Mouse (Mus musculus): ENCODE measurements around the gene Keg1.
"Not testable (repeated sequence)": the region's sequence is repeated elsewhere in the genome, so short reads cannot be mapped to it uniquely, and the experiment has no call there.

Gene Keg1

DNA sequence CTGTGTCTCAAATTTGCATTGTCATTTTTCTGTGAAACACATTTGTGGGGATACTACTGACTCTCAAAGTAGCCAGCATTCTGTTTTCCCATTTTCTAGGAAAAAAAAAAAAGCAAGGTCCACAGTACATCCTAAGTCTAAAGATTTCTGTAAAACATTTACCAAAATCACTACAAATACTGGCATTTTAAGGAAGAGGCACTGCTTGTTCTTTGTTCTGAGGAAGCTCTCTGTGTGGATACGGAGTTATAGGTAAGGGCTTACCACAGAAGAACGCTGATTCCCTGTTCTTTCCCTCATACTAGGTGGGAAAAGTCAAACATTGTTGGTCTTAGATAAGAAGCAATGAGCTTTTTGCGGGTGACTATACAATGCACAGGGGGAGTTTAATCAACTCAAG, at the start of gene Keg1:
Keg1 (plus strand) TSS at position 197 of the 400 bp plus-strand sequence.
- DNase-seq: no peak

DNA sequence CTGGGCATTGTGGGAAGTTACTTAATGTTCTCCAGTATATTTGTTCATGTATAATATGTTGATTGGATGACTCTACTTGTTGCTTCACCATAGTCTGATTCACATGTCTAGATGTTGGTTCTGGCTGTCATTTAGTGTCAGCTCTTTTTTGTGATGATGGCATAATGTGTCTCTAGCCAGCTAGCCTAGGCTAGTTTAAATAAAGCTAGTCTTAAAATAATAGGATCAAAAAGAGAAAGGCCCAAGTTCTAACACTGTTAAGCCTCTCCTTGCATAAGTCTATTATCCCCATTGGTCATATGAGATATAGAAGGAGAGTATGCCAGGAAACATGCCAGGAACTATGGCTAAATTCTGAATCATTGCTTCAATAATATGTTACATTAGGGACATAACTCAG, 46.1 kb upstream of the Keg1 start:
- DNase-seq: no peak

DNA sequence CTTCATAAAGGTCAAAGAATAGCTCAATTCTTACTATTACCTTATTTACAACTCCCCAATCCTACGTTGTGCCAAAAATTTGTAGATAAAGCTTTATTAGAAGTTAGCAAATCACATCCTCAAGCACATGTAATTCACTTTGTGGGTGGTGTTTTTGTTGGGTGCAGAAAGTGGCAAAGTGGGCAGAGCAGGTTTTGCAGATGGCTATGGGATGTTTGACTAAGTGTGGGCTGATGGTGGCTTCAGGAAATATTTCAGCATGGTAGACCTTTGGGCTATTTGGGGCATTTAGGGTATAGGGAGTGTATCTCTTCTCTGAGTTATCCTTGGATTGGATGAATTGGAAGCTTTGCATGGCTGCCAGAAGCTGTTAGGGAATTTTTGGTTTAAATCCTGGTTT, 29.4 kb upstream of the Keg1 start:
- no peak for DNase-seq

DNA sequence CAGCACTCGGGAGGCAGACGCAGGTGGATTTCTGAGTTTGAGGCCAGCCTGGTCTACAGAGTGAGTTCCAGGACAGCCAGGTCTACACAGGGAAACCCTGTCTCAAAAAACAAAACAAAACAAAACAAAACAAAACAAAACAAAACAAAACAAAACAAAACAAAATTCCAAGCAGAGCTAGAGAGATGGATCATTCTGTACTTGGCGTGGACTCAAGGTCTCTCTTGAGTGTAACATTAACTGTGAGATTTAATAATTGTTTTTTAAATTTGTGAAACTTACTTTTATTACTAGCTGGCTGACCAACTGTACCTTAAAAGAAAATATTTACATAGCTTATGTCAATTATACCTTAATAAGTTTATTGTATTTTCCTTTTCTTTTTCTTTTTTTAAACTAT, 27.0 kb upstream of the Keg1 start:
- not testable (repeated sequence) for DNase-seq

DNA sequence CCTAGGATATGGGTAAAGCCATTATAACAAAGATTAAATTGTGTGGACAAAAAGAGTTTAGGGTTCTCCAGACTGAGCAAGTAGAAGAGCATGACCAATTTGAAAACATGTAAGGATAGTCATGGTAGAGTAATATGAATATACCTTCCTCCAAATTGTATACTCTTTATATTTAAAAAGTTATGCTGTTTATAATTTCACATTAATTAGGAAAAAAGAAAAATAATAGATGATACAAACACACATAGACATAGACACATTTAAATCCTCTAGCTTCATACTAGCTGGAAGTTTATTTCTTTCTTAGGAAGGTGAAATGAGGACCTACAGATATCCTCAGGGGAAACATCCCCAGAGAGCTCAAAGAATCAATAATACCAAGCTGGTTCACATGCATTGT, 25.4 kb upstream of the Keg1 start, which contains the start of gene Olfr1442:
Olfr1442 (plus strand) TSS at position 301 of the 400 bp plus-strand sequence.
- DNase-seq: no peak

DNA sequence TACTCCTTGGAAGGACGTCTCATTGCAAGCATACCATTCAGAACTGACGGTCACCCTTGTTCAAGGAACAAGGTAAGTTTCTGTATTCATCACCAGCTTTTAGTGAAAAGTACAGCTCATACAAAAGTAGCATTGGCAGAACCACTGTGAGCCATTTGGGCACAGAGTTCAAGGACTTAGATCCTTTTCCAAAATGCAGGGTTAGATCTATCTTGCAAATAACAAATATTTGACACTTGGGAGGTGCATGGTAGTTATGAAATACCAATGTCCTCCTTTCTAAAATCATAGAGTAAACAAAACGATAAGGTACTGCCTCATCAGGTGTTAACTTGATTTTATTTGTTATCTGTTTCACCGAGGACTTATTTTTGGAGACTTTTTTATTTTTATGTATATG, 24.5 kb upstream of the Keg1 start:
- no peak for DNase-seq

DNA sequence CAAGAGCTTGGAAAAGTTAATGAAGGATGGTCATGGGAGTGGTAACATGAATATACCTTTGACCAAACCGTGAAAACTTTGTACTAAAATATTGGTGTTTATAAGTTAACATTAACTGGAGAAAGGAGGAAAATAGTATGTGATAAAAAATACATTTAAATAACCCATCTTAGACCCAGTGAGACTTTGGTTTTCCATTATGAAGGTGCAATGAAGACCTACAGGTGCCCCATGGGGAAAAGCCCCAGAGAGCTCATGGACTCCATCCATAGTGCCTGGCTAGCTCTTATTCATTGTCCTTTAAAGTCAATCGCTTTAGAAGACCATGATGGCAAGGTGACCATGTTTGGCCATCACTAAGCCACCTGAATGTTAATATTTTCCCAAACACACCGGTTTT, 17.8 kb upstream of the Keg1 start, which contains the start of gene Olfr1443:
Olfr1443 (plus strand) TSS at position 301 of the 400 bp plus-strand sequence.
- DNase-seq: no peak

DNA sequence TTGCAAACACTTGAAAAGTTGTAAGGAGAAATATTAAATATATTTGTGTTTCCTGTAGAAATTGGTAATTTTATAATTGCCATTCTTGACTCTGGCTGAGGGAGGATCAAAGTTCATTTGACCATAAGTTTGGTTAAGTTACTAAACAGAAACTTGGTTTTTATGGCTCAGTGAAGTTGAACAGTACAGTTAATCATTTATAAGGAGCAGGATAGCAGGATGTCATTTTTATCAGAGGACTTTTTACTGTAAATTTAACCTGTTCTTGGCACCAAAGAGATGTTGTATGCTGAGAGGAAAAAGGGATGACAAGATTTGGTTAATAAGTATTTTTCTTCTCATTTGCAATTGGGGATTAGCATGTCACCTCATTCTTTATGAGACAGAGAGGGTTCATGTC, 10.9 kb upstream of the Keg1 start:
- DNase-seq: no peak

DNA sequence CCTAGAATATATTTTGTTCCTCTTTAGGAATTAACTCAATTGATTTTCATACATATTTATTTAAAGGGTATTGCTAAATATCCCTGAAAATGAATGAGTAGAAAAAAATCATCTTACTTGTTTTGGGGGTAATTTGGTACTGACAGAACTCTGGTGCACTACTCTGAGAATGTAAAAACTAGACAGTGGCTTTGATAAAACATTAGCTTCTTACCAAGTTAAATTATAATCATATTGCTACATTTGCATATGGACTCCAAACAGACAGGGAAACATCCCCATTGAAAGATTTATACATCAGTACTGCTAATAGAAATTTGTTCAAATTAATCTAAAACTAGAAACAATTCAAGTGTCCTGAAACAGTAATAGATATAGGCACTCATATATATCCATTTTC, 10.4 kb upstream of the Keg1 start:
- DNase-seq: no peak

DNA sequence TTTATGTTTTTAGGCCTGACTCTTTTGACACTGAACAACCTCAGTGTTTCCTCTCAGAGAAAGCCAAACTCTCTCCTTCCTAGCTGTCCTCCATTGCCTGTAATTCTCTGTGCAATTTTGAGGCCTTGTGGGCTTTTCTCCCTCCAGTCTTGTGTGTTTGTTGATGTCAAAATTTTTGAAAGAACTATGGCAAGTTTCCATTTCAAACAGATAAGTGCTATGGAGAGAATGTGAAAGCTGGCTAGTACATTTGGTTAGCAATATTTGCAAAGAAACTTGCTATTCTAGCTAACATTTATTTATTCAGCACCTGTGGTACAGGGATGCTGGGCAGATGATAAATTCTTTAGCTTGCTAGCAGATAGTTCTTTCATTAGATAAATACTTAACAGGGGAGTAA, 635 bp downstream of the Keg1 start:
- DNase-seq: no peak

DNA sequence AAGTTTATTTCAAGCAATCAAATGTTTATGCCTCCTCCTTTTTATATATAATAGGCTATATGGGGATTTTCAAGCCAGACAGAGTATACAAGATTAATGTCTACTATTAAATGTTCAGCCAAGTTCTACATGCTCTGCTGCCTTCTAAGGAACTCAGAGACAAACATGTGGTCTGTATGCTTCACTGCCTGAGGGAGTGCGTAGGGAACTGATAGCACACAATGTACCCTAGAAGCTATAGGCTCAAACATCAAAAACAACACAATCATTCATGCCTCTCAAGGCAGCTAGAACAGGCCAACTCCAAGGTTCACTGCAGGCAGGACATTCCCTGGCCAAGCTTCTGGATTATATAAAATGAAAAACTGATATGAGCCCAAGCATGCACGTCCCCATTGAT, 12.9 kb downstream of the Keg1 start:
- no peak for DNase-seq

DNA sequence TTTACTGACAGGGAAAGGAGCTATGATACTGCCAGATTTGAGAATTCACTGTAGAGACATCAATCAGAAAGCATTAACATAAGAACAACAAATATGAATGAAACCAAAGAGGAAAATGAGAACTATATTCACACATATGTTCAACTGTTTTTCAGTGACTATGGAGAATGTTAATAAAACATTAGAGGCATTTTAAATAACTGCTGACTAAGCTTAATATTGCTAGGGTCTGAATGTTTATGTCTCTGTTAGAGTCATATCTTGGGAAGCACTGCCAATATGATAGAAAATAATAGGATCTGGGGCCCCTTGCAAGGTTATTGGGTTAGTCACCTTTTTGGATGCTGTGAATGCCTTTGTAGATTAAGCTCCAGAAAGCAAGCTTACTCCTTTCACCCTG, 13.4 kb downstream of the Keg1 start:
- DNase-seq: no peak

DNA sequence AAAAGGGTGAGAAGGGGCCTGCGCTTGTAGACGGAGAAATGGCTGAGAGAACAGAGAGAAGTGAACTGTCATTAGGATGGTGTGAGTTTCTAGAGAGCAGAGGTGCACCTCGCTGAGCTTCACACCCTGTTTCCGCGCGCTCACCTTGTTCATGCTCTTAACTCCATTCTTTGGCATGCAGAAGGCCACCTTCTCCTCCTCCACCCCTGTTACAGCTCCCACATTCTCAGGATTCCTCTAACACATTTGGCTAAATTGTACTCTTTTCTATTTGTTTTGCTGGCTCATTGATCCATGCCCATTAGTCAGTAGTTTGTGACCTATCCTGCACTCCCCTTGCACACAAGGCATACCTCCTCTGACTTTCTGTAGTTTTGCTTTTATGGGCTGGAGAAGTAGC, 23.6 kb downstream of the Keg1 start:
- no peak for DNase-seq

DNA sequence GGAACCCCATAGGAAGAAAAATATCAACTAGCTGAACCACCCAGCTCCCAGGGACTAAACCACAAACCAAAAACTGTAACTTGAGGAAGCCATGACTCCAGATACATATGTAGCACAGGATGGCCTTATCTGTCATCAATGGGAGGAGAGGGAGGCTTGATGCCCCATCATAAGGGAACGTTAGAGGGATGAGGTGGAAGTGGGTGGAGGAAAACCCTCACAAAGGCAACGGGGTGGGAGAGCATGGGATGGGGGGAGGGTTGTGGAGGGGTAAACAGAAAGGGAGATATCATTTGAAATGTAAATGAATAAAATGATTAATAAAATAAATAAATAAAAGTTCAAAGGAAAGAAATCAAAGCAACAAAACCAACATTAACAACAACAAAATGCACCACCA, 24.9 kb downstream of the Keg1 start:
- DNase-seq: no peak

DNA sequence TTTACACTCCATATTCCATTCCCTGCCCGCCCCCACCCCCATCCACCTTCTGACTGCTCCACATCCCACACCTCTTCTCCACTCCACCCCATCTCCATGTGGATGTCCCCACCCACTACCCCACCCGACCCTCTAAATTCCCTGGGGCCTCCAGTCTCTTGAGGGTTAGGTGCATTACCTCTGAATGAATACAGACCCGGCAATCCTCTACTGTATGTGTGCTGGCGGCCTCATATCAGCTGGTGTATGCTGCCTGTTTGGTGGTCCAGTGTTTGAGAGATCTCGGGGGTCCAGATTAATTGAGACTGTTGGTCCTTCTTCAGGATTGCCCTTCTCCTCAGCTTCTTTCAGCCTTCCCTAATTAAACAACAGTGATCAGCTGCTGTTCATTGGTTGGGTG, 25.3 kb downstream of the Keg1 start:
- DNase-seq: not testable (repeated sequence)

DNA sequence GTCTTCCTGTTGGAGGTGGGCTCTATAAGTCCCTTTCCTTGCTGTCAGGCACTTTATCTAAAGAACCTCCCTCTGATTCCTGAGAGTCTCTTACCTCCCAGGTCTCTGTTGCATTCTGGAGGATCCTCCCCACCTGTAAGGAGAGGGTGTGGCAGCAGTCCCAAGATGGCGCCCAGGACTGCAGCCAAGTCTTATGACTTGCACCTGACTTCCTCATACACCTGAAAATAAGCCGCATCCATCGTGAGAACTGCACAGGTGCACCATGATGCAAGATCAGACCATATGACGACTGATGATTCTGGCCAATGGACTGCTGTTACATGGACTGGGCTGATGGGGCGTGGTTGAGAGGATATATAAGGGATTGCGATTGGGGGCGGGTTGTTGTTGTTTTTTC, 26.0 kb downstream of the Keg1 start:
- DNase-seq: not testable (repeated sequence)

DNA sequence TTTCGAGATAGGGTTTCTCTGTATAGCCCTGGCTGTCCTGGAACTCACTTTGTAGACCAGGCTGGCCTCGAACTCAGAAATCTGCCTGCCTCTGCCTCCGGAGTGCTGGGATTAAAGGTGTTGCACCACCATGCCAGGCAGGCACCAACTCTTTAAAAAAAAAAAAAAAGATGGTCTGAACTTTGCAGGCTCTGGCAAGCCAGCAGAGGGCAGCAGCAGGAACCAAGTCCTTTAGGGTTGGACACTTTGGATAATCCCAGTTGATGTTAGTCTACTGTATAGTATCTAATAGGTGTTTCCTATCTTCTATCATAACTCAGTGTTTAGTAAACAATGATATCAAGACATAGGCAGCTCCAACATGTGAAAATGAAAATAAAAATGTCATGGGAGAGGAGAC, 26.7 kb downstream of the Keg1 start:
- peak; percentile 7 to 18 for DNase-seq

DNA sequence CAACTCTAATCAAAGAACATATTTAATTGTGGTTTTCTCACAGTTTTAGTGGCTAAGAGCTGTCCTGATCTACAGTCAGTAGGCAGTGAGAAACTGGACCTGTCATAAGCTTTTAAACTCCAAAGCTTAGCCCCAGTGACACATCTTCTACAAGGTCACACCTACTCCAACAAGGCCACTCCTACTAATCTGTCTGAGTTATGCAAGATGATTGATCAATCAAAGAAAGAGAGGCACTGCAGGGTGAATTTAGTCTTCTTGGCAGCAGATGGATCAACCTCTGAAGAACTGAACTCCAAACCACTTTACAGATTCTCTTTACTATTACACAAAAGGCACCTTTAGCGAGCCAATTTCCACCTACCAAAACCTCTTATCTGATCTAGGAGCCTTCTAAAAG, 30.3 kb downstream of the Keg1 start:
- no peak for DNase-seq

DNA sequence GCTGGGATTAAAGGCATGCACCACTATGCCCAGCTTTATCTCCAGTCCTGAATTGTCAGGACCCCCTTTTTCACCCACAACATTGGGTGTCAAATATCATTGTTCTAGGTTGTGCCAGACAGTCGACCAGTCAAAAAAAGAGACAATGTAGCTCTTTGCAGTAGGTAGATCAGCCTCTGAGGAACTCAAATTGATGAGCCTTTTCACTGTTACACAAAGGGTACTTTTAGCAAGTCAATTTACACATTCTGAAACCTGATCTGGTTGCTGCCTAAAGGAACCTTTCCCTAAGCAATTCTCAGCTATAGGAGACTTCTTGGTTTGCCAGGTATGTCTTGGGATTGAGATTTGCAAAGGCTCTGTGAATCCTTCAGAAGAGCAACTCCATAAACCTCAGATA, 35.5 kb downstream of the Keg1 start:
- no peak for DNase-seq

DNA sequence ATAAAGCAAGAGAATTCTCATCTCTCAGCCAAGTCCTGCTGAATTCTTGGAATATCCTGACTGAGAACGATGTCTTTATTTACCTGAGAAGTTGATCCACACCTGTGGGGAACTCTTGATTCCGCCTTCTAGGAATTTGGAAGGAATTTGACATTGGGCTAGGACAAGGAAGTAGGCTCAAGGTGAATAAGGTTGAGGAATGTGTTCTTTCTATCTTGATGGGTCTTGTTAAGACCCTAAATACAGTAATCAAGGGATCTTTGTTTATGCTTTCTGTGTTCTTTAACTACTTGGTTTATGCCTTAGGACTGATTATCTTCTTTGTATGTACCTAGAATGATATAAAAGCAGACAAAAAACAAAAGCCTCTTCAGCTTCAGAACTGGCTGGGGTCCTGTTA, 36.4 kb downstream of the Keg1 start:
- DNase-seq: no peak

DNA sequence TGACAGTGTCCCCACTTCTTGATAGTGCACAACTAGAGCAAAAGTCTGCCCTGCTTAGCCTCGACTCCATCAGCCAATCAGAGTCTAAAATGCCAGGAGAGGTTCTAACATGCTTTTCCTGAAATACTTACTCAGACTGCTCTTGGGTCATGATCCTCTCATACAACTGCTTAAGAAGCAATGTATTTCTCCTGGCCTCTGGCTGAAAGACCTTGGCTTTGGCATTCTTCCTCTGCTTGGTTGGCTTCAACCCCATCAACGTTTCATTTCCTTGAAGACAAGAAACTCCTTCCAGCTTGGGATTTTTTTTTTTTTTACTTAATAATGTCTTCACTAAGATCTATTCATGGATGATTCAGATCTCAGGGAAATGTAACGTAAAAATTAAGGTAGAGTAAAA, 60.7 kb downstream of the Keg1 start:
- no peak for DNase-seq

DNA sequence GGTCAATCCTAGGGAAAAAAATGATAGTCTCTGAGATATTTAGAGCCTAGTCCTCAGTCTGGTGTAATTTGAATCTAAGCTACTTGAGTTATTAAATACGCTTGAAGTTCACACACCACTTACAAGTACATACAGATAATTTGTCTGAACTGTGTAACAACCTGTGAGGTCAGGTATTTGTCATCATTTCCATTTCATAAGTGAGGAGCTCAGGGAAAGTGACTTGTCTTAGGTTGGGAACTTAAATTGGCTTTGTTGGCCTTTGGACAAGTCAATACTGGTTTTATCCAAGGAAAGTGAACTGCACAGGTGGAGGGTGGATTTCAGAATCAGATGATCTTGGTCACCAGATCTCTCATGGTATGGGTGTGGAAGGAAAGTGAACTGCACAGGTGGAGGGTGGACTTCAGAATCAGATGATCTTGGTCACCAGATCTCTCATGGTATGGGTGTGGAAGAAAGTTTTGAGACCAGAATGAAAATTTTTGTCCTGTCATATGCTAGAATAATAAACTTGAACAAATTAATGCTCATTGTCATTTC, 63.4 kb downstream of the Keg1 start:
- no peak for DNase-seq

DNA sequence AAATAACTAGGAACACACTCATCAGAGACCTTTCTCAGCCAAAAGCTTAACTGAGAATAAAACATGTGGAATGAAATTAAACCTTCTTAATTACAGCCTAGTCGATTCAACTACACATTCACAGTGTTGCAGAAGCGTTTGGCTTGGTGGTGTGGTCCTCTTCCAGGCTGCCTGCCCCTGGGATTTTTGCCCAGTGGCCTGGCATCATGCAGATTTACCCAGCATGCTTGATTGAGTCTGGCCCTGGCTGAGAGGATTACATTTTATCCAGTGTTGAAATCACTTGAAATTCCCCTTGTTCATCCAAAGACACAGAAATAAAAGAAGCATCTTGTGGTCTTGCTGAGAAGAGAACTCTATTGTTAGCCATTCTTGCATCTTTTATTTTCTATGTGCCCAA, 64.1 kb downstream of the Keg1 start:
- no peak for DNase-seq

DNA sequence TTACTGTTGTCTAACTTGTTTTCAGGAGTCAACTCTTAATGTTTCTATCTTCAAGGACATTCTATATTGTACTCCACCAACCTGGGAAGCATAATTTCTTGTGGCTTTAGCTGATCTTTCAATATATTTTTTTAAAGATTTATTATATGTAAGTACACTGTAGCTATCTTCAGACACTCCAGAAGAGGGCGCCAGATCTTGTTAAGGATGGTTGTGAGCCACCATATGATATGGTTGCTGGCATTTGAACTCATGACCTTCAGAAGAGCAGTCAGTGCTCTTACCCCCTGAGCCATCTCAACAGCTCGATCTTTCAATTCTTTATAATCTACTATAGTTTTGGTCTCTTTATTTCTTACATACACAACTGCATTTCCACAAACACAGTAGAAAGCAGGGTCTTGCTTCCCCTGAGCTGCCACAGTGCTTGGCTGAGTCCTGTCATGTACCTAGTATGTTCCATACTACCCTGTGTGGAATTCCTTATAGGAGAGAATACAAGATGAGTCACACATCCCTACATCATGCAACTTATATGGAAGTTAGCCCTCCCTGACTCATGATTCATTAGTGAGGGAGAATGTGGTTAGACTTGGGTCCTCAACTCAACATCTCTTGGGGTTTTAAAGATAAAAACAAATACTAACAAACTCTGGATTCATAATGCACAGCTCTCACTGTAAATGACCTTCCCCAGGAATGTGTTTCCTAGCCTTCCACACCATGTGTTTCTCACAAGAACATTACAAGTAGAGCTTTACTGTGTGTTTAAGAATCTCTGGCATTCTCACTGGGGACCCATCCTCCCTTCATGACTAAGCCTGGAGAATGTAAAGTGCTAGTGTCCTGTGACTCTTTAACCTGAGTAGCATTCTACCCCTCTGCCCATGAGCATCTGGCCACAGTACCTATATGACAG, 66.9 kb downstream of the Keg1 start:
- DNase-seq: peak in 1 of 2 experiments; percentile 10

DNA sequence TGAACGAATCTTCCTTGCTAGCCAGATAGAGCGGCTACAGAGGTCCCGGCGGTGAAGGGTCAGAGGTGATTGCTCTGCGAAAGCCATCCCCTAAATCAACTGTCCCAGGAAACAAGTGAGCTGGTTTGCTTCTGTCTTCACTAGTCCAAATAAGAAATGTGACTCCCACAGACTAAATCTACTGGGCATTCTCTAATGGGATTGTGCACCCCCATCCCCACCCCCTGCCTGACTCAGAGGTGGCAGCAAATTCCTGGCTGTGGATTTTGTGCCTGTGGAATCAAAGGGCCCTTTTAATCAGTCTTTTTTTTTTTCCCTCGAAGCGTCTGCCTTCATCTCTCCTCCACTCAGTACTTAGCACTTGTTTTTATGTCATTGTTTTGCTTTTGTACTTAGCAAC, 69.7 kb downstream of the Keg1 start, which contains the start of gene Cntf:
Cntf (minus strand) TSS at position 325 of the 400 bp plus-strand sequence.
- DNase-seq: no peak
